Mouse (Mus musculus) hindbrain, embryonic 14.5 days (tissue): ENCODE results near the gene Ip6k1. TPM values are rescaled to one million over a fixed set of nuclear protein-coding genes. Genes with fewer than 3 reads are reported as not detected.

Experiments used
- ATAC-seq: fragments of 200-750 bp; cut with Nextera tagmentation; 2 replicates; pipeline ENCODE4 v1.8.0; 2017; ENCODE audit warnings: moderate number of reproducible peaks, mild to moderate bottlenecking, moderate TSS enrichment, moderate library complexity; ENCODE audit not compliant: low FRiP score
- DNase-seq: peaks from one replicate; pipeline ENCODE4 v3.0.0-alpha.2; 2015; ENCODE audit warnings: low spot score
- H3K27ac ChIP-seq: fragments of 300-500 bp; sonication (generic); 2 replicates; pipeline ENCODE4 v1.5.1; 2014; ENCODE audit warnings: mild to moderate bottlenecking, moderate library complexity
- H3K27me3 ChIP-seq: fragments of 300-500 bp; sonication (generic); 2 replicates; pipeline ENCODE4 v1.6.1; 2014; ENCODE audit warnings: mild to moderate bottlenecking, low read length, mixed read lengths; ENCODE audit not compliant: control insufficient read depth, insufficient read depth
- H3K36me3 ChIP-seq: fragments of 300-500 bp; sonication (generic); replicated peaks from 2 replicates; pipeline ENCODE4 v1.6.1; 2014; ENCODE audit not compliant: control insufficient read depth, insufficient read depth
- H3K4me1 ChIP-seq: fragments of 300-500 bp; sonication (generic); replicated peaks from 2 replicates; pipeline ENCODE4 v1.6.1; 2014; ENCODE audit warnings: antibody characterized with exemption, low read length, mixed read lengths; ENCODE audit not compliant: control insufficient read depth, insufficient read depth
- H3K4me2 ChIP-seq: fragments of 300-500 bp; sonication (generic); replicated peaks from 2 replicates; pipeline ENCODE4 v1.6.1; 2014; ENCODE audit warnings: mild to moderate bottlenecking, moderate library complexity
- H3K4me3 ChIP-seq: fragments of 300-500 bp; sonication (generic); replicated peaks from 2 replicates; pipeline ENCODE4 v1.5.1; 2014; ENCODE audit warnings: mild to moderate bottlenecking, low read length
- H3K9ac ChIP-seq: fragments of 300-500 bp; sonication (generic); 2 replicates; pipeline ENCODE4 v1.6.1; 2014
- H3K9me3 ChIP-seq: fragments of 300-500 bp; sonication (generic); 2 replicates; pipeline ENCODE4 v1.6.1; 2016; ENCODE audit warnings: low read length; ENCODE audit not compliant: control insufficient read depth
- WGBS: fragments of 180-500 bp; shearing (Covaris S2); extraction: QIAGEN DNeasy Blood & Tissue Kit; methylation state at CpG from one replicate; pipeline ENCODE4 v1.1.7; 2014; 5-methylcytosine and 5-hydroxymethylcytosine counted together
- polyA plus RNA-seq: library from polyadenylated mRNA; unstranded; fragments of >200 nt; fragmentation: Nextera tagmentation; extraction: Ambion mirVana; gene quantifications from 2 replicates; pipeline ENCODE4 v1.2.1, GENCODE M21; 2014

The Ip6k1 gene
- polyA plus RNA-seq, 1 experiment from 2014 or later, result 55.4 TPM

- no peak overlapping the region for H3K4me3 ChIP-seq
- H3K27me3 ChIP-seq, result no peaks in the 10 kb centered on the region
- H3K27ac ChIP-seq, result no peak overlapping the region
- no peak overlapping the region for H3K9ac ChIP-seq
- H3K9me3 ChIP-seq, result no peaks in the 10 kb centered on the region
- peaks cover 8% of the 10 kb centered on the region for H3K4me1 ChIP-seq
- peaks cover 60% of the 10 kb centered on the region for H3K36me3 ChIP-seq
- WGBS, result 88% methylated on average over 4 of the region's 4 CpGs
- no peak for DNase-seq
- H3K4me2 ChIP-seq, result no peak overlapping the region
- ATAC-seq, result no peak
Measured at GRCm38 (mm10) chr9:108046582-108046981, 44.3 kb downstream of the Ip6k1 start.

DNA sequence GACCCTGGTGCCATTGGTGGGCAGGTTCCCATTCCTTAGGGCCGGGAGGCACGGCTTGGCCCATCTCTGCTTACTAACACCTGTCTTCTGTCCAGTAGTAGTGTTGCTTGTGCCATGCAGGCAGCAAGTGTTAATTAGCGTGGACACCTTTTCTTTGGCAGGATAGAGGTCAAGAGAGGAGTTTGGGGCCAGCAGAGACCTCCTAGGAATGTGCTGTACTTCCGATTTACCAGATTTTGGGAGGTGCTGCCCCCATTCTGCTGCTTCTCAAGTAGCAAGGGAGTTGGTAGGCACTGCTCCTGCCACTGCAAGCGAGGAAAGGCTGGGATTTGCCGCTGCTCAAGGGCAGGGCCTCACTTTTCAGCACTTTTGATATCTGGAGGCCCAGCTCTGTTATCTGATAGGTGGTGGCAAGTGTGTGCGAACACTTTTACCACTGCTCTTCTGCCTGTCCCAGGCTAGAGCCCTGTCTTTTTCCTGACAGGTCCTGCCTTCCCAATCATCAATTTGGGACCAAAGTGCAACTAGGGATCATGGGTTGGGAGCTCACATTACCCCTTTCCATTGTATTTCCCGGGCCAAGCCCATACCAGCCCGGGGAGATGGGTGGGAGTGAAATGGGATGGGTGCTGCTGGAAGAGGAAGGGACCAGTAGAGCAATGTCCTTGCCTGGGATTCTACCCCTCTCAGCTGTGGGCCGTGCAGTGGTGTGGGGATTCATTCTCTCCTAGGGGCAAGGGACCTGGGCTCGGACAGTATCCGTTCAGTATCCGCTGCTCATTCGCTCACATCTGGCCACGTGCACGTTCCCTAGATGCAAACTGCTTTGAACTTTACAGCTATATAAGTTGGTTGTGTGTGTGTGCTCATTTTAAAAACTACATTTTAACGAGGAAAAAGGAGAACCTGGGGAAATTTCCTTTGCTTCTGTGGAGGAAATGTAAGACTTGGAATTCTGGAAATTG, 45.6 kb downstream of the Ip6k1 start:
- ATAC-seq, result no peak
- no peaks in the 10 kb centered on the region for H3K9me3 ChIP-seq
- H3K27me3 ChIP-seq, result no peaks in the 10 kb centered on the region
- peaks cover 52% of the 10 kb centered on the region for H3K36me3 ChIP-seq
- DNase-seq, result no peak
- H3K4me3 ChIP-seq, result peak overlapping the region; percentile 57
- H3K4me1 ChIP-seq, result peaks cover 8% of the 10 kb centered on the region
- peak overlapping the region; percentile 58; the same call in 1 of the 2 replicates for H3K9ac ChIP-seq
- H3K27ac ChIP-seq, result peak overlapping the region; percentile 60
- H3K4me2 ChIP-seq, result peak overlapping the region; percentile 80
- whole genome bisulfite sequencing, result 54% methylated on average over 17 of the region's 17 CpGs

DNA sequence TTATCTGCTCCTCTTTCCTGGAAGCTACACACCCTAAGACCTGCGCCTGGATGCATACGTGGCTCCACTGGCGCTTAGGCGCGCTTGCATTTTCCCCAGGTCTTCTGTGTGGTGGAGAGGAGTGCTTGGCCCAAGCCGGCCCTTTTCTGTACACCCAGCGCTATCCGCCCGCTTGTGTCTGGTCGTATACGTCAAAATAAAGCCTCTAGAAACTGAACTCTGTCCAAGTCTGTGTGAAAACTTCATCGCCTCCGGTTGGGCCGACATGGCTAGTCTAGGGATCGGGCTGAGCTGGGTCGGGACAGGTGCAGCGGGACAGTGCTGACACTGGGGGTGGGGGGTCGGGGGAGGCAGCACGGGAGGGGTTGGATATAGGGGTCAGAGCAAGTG, 46.3 kb downstream of the Ip6k1 start:
- H3K27ac ChIP-seq, result peak overlapping the region; percentile 60
- no peaks in the 10 kb centered on the region for H3K27me3 ChIP-seq
- ATAC-seq (peak; percentile 32; the same call in 1 of the 2 replicates), DNase-seq (peak; percentile 28)
- H3K36me3 ChIP-seq, result peaks cover 48% of the 10 kb centered on the region
- no peaks in the 10 kb centered on the region for H3K9me3 ChIP-seq
- H3K9ac ChIP-seq, result peak overlapping the region; percentile 58
- peaks cover 13% of the 10 kb centered on the region for H3K4me1 ChIP-seq
- H3K4me2 ChIP-seq, result peak overlapping the region; percentile 80
- 1% methylated on average over 19 of the region's 19 CpGs for WGBS
- peak overlapping the region; percentile 57 for H3K4me3 ChIP-seq

GRCm38 (mm10) chr9:108049016-108049455, 46.7 kb downstream of the Ip6k1 start, which contains the start of gene Gmppb:
Gene Gmppb (plus strand): TSS chr9:108049242.
- WGBS, result under 1% methylated on average over 39 of the region's 39 CpGs
- Histone ChIP-seq H3K27me3 (no peaks in the 10 kb centered on the region), H3K36me3 (peaks cover 51% of the 10 kb centered on the region), H3K9ac (peak within 1 kb of the TSS; percentile 72), H3K4me1 (peaks cover 13% of the 10 kb centered on the region), H3K4me2 (peak within 1 kb of the TSS; percentile 80), H3K9me3 (no peaks in the 10 kb centered on the region), H3K4me3 (peak within 1 kb of the TSS; percentile 57), H3K27ac (peak within 1 kb of the TSS; percentile 68)
- ATAC-seq, result peak; percentile 96
- peak; percentile 98 for DNase-seq

DNA sequence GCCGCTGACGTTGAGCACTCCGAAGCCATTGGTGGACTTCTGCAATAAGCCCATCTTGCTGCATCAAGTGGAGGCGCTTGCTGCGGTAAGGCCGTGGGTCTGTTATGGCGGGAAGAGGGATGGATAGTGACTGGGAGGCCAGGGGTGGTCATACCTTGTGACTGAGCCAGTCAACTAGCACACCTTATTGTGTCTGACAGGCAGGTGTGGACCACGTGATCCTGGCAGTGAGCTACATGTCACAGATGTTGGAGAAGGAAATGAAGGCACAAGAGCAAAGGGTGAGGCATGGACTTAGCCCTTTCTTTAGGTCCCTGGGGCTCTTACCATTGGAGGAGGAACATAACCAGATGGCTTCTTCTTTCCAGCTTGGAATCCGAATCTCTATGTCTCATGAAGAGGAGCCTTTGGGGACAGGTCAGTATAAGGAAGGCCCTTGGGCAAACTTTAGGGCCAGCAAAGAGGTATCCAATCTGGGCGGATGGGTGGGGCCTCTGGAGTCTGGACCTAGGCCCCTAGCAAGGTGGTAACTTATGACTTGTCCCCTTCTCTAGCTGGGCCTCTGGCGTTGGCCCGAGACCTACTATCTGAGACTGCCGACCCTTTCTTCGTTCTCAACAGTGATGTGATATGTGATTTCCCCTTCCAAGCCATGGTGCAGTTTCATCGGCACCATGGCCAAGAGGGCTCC, 47.4 kb downstream of the Ip6k1 start:
- Histone ChIP-seq H3K4me1 (peaks cover 13% of the 10 kb centered on the region), H3K4me3 (peak overlapping the region; percentile 57), H3K9me3 (no peaks in the 10 kb centered on the region), H3K9ac (peak overlapping the region; percentile 72), H3K36me3 (peaks cover 55% of the 10 kb centered on the region), H3K27ac (peak overlapping the region; percentile 68), H3K4me2 (peak overlapping the region; percentile 80), H3K27me3 (no peaks in the 10 kb centered on the region)
- 47% methylated on average over 15 of the region's 15 CpGs for WGBS
- ATAC-seq (peak; percentile 21; the same call in 1 of the 2 replicates), DNase-seq (peak; percentile 32)

- H3K4me1 ChIP-seq, result peaks cover 13% of the 10 kb centered on the region
- DNase-seq (no peak), ATAC-seq (no peak)
- H3K9me3 ChIP-seq, result no peaks in the 10 kb centered on the region
- WGBS, result 94% methylated on average over 15 of the region's 15 CpGs
- H3K27me3 ChIP-seq, result no peaks in the 10 kb centered on the region
- H3K9ac ChIP-seq, result no peak overlapping the region
- no peak overlapping the region for H3K4me3 ChIP-seq
- H3K27ac ChIP-seq, result no peak overlapping the region
- H3K36me3 ChIP-seq, result peaks cover 55% of the 10 kb centered on the region
- no peak overlapping the region for H3K4me2 ChIP-seq
Measured at GRCm38 (mm10) chr9:108051184-108051930, 49.1 kb downstream of the Ip6k1 start.

DNA sequence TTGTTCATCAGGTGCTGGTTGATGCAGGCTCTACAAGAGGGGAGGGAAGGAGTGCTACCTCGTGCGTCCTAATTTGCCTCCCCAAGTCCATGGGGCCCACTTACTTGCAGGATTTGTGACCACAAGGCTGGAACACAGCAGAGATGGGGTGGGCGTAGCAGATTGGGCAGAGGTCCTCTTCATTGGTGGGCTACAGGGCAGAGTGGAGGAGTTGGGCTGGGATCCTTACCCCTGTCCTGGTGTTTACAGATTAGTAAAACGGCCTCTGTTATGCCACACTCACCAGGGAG, 49.6 kb downstream of the Ip6k1 start:
- no peak overlapping the region for H3K4me2 ChIP-seq
- H3K9ac ChIP-seq, result no peak overlapping the region
- no peak for ATAC-seq
- 84% methylated on average over 4 of the region's 4 CpGs for WGBS
- DNase-seq, result no peak
- H3K27ac ChIP-seq, result no peak overlapping the region
- H3K4me1 ChIP-seq, result peaks cover 13% of the 10 kb centered on the region
- no peaks in the 10 kb centered on the region for H3K27me3 ChIP-seq
- no peak overlapping the region for H3K4me3 ChIP-seq
- H3K36me3 ChIP-seq, result peaks cover 55% of the 10 kb centered on the region
- H3K9me3 ChIP-seq, result no peaks in the 10 kb centered on the region

- H3K27ac ChIP-seq, result no peak overlapping the region
Measured at GRCm38 (mm10) chr9:108052411-108052810, 50.1 kb downstream of the Ip6k1 start.

More at GRCm38 (mm10) chr9:108052411-108052810, 50.1 kb downstream of the Ip6k1 start:
- H3K4me3 ChIP-seq, result no peak overlapping the region
- no peaks in the 10 kb centered on the region for H3K27me3 ChIP-seq
- peaks cover 54% of the 10 kb centered on the region for H3K36me3 ChIP-seq
- peaks cover 13% of the 10 kb centered on the region for H3K4me1 ChIP-seq
- H3K9ac ChIP-seq, result no peak overlapping the region
- H3K4me2 ChIP-seq, result no peak overlapping the region
- DNase-seq (no peak), ATAC-seq (no peak)
- H3K9me3 ChIP-seq, result no peaks in the 10 kb centered on the region
- WGBS, result 82% methylated on average over 7 of the region's 7 CpGs
